Mouse (Mus musculus): Measurements from ENCODE around the gene Pak6. TPM values are rescaled to one million over a fixed set of nuclear protein-coding genes. Genes with fewer than 3 reads are reported as not detected.

The Pak6 gene
- polyA plus RNA-seq, 1 experiment from 2014 or later = 1.5 TPM

Other genes starting within 250 kb of the Pak6 start
- gene Srp14, start 183.6 kb upstream of the Pak6 start, polyA plus RNA-seq (2014; fragmentation: Nextera tagmentation; extraction: Ambion mirVana) = 304 and 306 TPM in 2 replicates
- gene Bmf, start 113.6 kb upstream of the Pak6 start, polyA plus RNA-seq (2014; fragmentation: Nextera tagmentation; extraction: Ambion mirVana) = 2.5 and 4.9 TPM in 2 replicates
- gene Bub1b, start 65.1 kb upstream of the Pak6 start, polyA plus RNA-seq (2014; fragmentation: Nextera tagmentation; extraction: Ambion mirVana) = 80.6 and 100.0 TPM in 2 replicates
- not detected in 2 replicates for gene Ankrd63, start 40.7 kb downstream of the Pak6 start, polyA plus RNA-seq (2014; fragmentation: Nextera tagmentation; extraction: Ambion mirVana)
- 0.32 and 0.43 TPM in 2 replicates for gene Plcb2, start 65.1 kb downstream of the Pak6 start, polyA plus RNA-seq (2014; fragmentation: Nextera tagmentation; extraction: Ambion mirVana)
- 34.1 and 35.4 TPM in 2 replicates for gene Inafm2, start 82.5 kb downstream of the Pak6 start, polyA plus RNA-seq (2014; fragmentation: Nextera tagmentation; extraction: Ambion mirVana)
- 0.68 and 0.98 TPM in 2 replicates for gene Ccdc9b, start 99.4 kb downstream of the Pak6 start, polyA plus RNA-seq (2014; fragmentation: Nextera tagmentation; extraction: Ambion mirVana)
- gene Phgr1, start 109.5 kb downstream of the Pak6 start, polyA plus RNA-seq (2014; fragmentation: Nextera tagmentation; extraction: Ambion mirVana) = not detected in 2 replicates
- gene Disp2, start 116.4 kb downstream of the Pak6 start, polyA plus RNA-seq (2014; fragmentation: Nextera tagmentation; extraction: Ambion mirVana) = 8.5 and 9.2 TPM in 2 replicates
- 156 and 163 TPM in 2 replicates for gene Knstrn, start 150.7 kb downstream of the Pak6 start, polyA plus RNA-seq (2014; fragmentation: Nextera tagmentation; extraction: Ambion mirVana)
- gene Ivd, start 198.7 kb downstream of the Pak6 start, polyA plus RNA-seq (2014; fragmentation: Nextera tagmentation; extraction: Ambion mirVana) = 42.1 and 45.0 TPM in 2 replicates
- gene Bahd1, start 237.1 kb downstream of the Pak6 start, polyA plus RNA-seq (2014; fragmentation: Nextera tagmentation; extraction: Ambion mirVana) = 2.1 TPM in 2 replicates

All from hindbrain, embryonic 11.5 days (tissue).